8 mouse cellular contexts compared by ENCODE assay signal in the genomic region with DNA sequence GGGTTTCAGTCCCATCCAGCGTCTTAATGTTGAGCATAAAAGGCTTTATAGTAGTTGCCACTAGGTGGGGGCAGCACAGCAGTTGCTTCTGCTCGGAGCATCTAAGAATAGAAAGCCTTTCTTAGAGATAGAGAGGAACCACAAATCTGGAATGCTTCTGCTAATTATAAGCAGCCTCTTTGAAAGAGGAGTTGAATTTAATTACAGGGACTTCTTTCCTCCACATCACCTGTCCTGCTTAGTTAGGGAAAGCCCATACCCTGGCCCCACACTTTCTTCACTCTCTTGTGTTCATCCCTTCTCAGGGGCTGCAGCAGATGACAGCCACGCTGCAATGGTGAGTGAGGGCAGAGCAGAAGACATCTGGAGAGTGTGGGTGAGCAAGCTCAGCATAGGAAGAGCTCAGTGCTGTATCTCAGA. TPM values are rescaled to one million over a fixed set of nuclear protein-coding genes. Genes with fewer than 3 reads are reported as not detected.
A peak's percentile ranks its signal among the peaks of the same experiment; 100 is the strongest.
DNase-seq lines count a peak whose midpoint lies in the region; ATAC-seq and TF ChIP-seq lines count a peak whose summit lies in the region.

No protein-coding gene starts in this region.

- H3K36me3 ChIP-seq in limb, embryonic 14.5 days (ENCODE audit: control insufficient read depth, insufficient read depth, low read length), result no peaks in the 10 kb centered on the region
- H3K36me3 ChIP-seq in limb, embryonic 10.5 days, result no peaks in the 10 kb centered on the region
- no peaks in the 10 kb centered on the region for H3K36me3 ChIP-seq in neural tube, embryonic 12.5 days
- H3K36me3 ChIP-seq in kidney, embryonic 14.5 days (ENCODE audit: control insufficient read depth, insufficient read depth, low read length), result no peaks in the 10 kb centered on the region

- intact Hi-C loops in heart, postnatal 36 days (cut with DNase I), result loop anchor here (2.0 kb wide), 1 partner anchor 349 kb away; no protein-coding TSS in a partner anchor

- ATAC-seq in limb, embryonic 14.5 days (ENCODE audit: low FRiP score, low read depth), result peak; percentile 71; the same call in 1 of the 2 replicates
- ATAC-seq in neural tube, embryonic 12.5 days (ENCODE audit: low FRiP score, low read depth), result 0 out of 2 replicates have a peak, but pooled peaks have one; percentile 58
- no peak for ATAC-seq in megakaryocyte-erythroid progenitor cell, adult 5-6 weeks (replicated peaks; ENCODE audit: low FRiP score, low TSS enrichment, poor library complexity, severe bottlenecking)
- no peak for ATAC-seq in kidney, embryonic 14.5 days (ENCODE audit: low FRiP score, low TSS enrichment)

- no peak overlapping the region for H3K4me3 ChIP-seq in limb, embryonic 14.5 days (replicated peaks; ENCODE audit: low read length)
- H3K4me3 ChIP-seq in limb, embryonic 10.5 days, result no peak overlapping the region
- H3K4me3 ChIP-seq in neural tube, embryonic 12.5 days, result no peak overlapping the region
- no peak overlapping the region for H3K4me3 ChIP-seq in kidney, embryonic 14.5 days (ENCODE audit: low read length)

- H3K27me3 ChIP-seq in limb, embryonic 14.5 days (ENCODE audit: control insufficient read depth, insufficient read depth, low read length), result no peaks in the 10 kb centered on the region
- H3K27me3 ChIP-seq in limb, embryonic 10.5 days (ENCODE audit: low read depth, poor library complexity, severe bottlenecking), result no peaks in the 10 kb centered on the region
- no peaks in the 10 kb centered on the region for H3K27me3 ChIP-seq in neural tube, embryonic 12.5 days (replicated peaks)
- no peaks in the 10 kb centered on the region for H3K27me3 ChIP-seq in kidney, embryonic 14.5 days (ENCODE audit: control insufficient read depth, insufficient read depth, low read length)

- 23% methylated on average over 3 of the region's 3 CpGs for WGBS in limb, embryonic 14.5 days
- 24% methylated on average over 3 of the region's 3 CpGs for WGBS in limb, embryonic 10.5 days
- whole genome bisulfite sequencing in neural tube, embryonic 12.5 days, result 27% methylated on average over 3 of the region's 3 CpGs
- 21% methylated on average over 3 of the region's 3 CpGs for WGBS in kidney, embryonic 14.5 days

- no peak overlapping the region for H3K27ac ChIP-seq in limb, embryonic 14.5 days (replicated peaks; ENCODE audit: low read depth, low read length)
- H3K27ac ChIP-seq in limb, embryonic 10.5 days, result no peak overlapping the region
- no peak overlapping the region for H3K27ac ChIP-seq in neural tube, embryonic 12.5 days
- no peak overlapping the region for H3K27ac ChIP-seq in kidney, embryonic 14.5 days (ENCODE audit: low read depth, low read length)

- DNase-seq in limb, embryonic 14.5 days (ENCODE audit: low spot score), result peak; percentile 59
- DNase-seq in limb, embryonic 10.5 days (ENCODE audit: low spot score), result no peak
- peak; percentile 63 for DNase-seq in embryo, embryonic 10.5 days (ENCODE audit: low spot score)
- DNase-seq in layer of hippocampus, adult 8-10 months (ENCODE audit: low spot score in 2 of 2), result peak; percentile 23 to 34
- no peak for DNase-seq in heart, postnatal 36 days

- no peak overlapping the region for H3K9ac ChIP-seq in limb, embryonic 14.5 days (ENCODE audit: low read depth, low read length, severe bottlenecking)
- H3K9ac ChIP-seq in neural tube, embryonic 12.5 days, result no peak overlapping the region
- H3K9ac ChIP-seq in kidney, embryonic 14.5 days (ENCODE audit: low read depth, low read length), result no peak overlapping the region

- H3K4me1 ChIP-seq in limb, embryonic 14.5 days (ENCODE audit: control insufficient read depth, insufficient read depth, low read length), result no peaks in the 10 kb centered on the region
- no peaks in the 10 kb centered on the region for H3K4me1 ChIP-seq in limb, embryonic 10.5 days
- H3K4me1 ChIP-seq in neural tube, embryonic 12.5 days, result no peaks in the 10 kb centered on the region; the same call in 1 of the 2 replicates
- H3K4me1 ChIP-seq in kidney, embryonic 14.5 days (ENCODE audit: control insufficient read depth, insufficient read depth, low read length), result no peaks in the 10 kb centered on the region

- no peaks in the 10 kb centered on the region for H3K9me3 ChIP-seq in limb, embryonic 14.5 days (ENCODE audit: control insufficient read depth, low read length)
- no peaks in the 10 kb centered on the region for H3K9me3 ChIP-seq in limb, embryonic 10.5 days (replicated peaks)
- H3K9me3 ChIP-seq in neural tube, embryonic 12.5 days, result no peaks in the 10 kb centered on the region
- H3K9me3 ChIP-seq in kidney, embryonic 14.5 days (ENCODE audit: control insufficient read depth, low read length), result no peaks in the 10 kb centered on the region

- no peak for TF ChIP-seq POLR2A in limb, embryonic 14.5 days (IDR thresholded peaks at IDR 0.05; ENCODE audit: borderline replicate concordance, extremely low read depth, insufficient read depth, insufficient read length)

- H3K4me2 ChIP-seq in limb, embryonic 14.5 days (replicated peaks; ENCODE audit: low read depth, low read length, severe bottlenecking), result no peak overlapping the region
- H3K4me2 ChIP-seq in neural tube, embryonic 12.5 days (replicated peaks), result no peak overlapping the region
- no peak overlapping the region for H3K4me2 ChIP-seq in kidney, embryonic 14.5 days (replicated peaks; ENCODE audit: low read depth, low read length)

RNA-seq across cellular contexts. Expression of a gene that starts 47.3 kb away (rescaled TPM):
- 1.3 and 2.0 TPM in 2 replicates for polyA plus RNA-seq in limb, embryonic 14.5 days (2012; rRNA removed)
- polyA plus RNA-seq in limb, embryonic 14.5 days (2014; fragmentation: Nextera tagmentation; extraction: Ambion mirVana), result 1.1 and 2.2 TPM in 2 replicates
- polyA plus RNA-seq in limb, embryonic 10.5 days (2016; fragmentation: Nextera tagmentation; extraction: Ambion mirVana), result not detected in 2 replicates
- 1 to 10 TPM; 1.7 to 7.8 (median 5.0) TPM for total RNA-seq in layer of hippocampus, adult 8-10 months (2022)
- 1.4 and 1.8 TPM in 2 replicates for polyA plus RNA-seq in neural tube, embryonic 12.5 days (2016; fragmentation: Nextera tagmentation; extraction: Ambion mirVana)
- total RNA-seq in megakaryocyte-erythroid progenitor cell, adult 5-6 weeks (2014; fragmentation: Nextera tagmentation), result 0.20 TPM in 1 of 2 replicates, not detected in the other
- 0.15 TPM in 1 of 2 replicates, not detected in the other for total RNA-seq in megakaryocyte-erythroid progenitor cell, adult 5-6 weeks (2017)
- 6.7 and 8.0 TPM in 2 replicates for polyA plus RNA-seq in kidney, embryonic 14.5 days (2014; fragmentation: Nextera tagmentation; extraction: Ambion mirVana)
- total RNA-seq in heart, postnatal 36 days (2021), result 1 to 10 TPM; 5.1 to 5.3 TPM

Comparison
In these comparisons a context has a peak if more than half of its experiments do, and no peak if none do; other contexts are left out.
1. DNase-seq: peak in limb, embryonic 14.5 days (single experiment), embryo, embryonic 10.5 days (single experiment) and layer of hippocampus, adult 8-10 months (2 of 2); none in limb, embryonic 10.5 days (single experiment) and heart, postnatal 36 days (0 of 2).
2. ATAC-seq: peak in limb, embryonic 14.5 days (single experiment) and neural tube, embryonic 12.5 days (single experiment); none in megakaryocyte-erythroid progenitor cell, adult 5-6 weeks (single experiment) and kidney, embryonic 14.5 days (single experiment).